Mouse (Mus musculus) neural tube, embryonic 10.5 days (tissue): Measurements from ENCODE around the gene Ranbp10.

Experiments used
- DNase-seq: peaks from one replicate; pipeline ENCODE4 v3.0.0-alpha.2; 2017; ENCODE audit warnings: low spot score; ENCODE audit errors: extremely low spot score

Gene Ranbp10

GRCm38 (mm10) chr8:105826861-105827848 lies at the start of gene Ranbp10, which contains the start of gene Tsnaxip1:
Gene Ranbp10, minus strand, starts transcription at chr8:105827350.
Gene Tsnaxip1, plus strand, starts transcription at chr8:105827731.
- DNase-seq, result peak; percentile 96

GRCm38 (mm10) chr8:105874301-105874700 lies 47.2 kb upstream of the Ranbp10 start:
- no peak for DNase-seq

GRCm38 (mm10) chr8:105866364-105867029 lies 39.3 kb upstream of the Ranbp10 start:
- no peak for DNase-seq

GRCm38 (mm10) chr8:105861951-105862350 lies 34.8 kb upstream of the Ranbp10 start:
- DNase-seq, result no peak

- DNase-seq, result peak; percentile 93
Measured at GRCm38 (mm10) chr8:105860143-105860981, 33.2 kb upstream of the Ranbp10 start, which contains the start of gene Nutf2. Gene Nutf2, plus strand, starts transcription at chr8:105860580.

GRCm38 (mm10) chr8:105859314-105859713 lies 32.2 kb upstream of the Ranbp10 start:
- DNase-seq, result no peak

- DNase-seq, result no peak
Measured at GRCm38 (mm10) chr8:105858495-105858894, 31.3 kb upstream of the Ranbp10 start.

- DNase-seq, result no peak
Measured at GRCm38 (mm10) chr8:105856168-105856835, 29.2 kb upstream of the Ranbp10 start.

GRCm38 (mm10) chr8:105855248-105856167 lies 28.4 kb upstream of the Ranbp10 start:
- no peak for DNase-seq

GRCm38 (mm10) chr8:105854715-105855216 lies 27.6 kb upstream of the Ranbp10 start, which contains the start of gene Thap11:
Gene Thap11, plus strand, starts transcription at chr8:105855132.
- DNase-seq, result peak; percentile 95

GRCm38 (mm10) chr8:105854303-105854702 lies 27.2 kb upstream of the Ranbp10 start:
- no peak for DNase-seq

GRCm38 (mm10) chr8:105853178-105853577 lies 26.0 kb upstream of the Ranbp10 start, which contains the start of gene Cenpt:
Gene Cenpt, minus strand, starts transcription at chr8:105853278.
- no peak for DNase-seq

GRCm38 (mm10) chr8:105852146-105852729 lies 25.1 kb upstream of the Ranbp10 start:
- DNase-seq, result peak; percentile 20

GRCm38 (mm10) chr8:105851651-105852143 lies 24.5 kb upstream of the Ranbp10 start:
- peak; percentile 88 for DNase-seq

GRCm38 (mm10) chr8:105850611-105851010 lies 23.5 kb upstream of the Ranbp10 start:
- no peak for DNase-seq

GRCm38 (mm10) chr8:105850014-105850413 lies 22.9 kb upstream of the Ranbp10 start:
- DNase-seq, result no peak

GRCm38 (mm10) chr8:105846678-105847077 lies 19.5 kb upstream of the Ranbp10 start:
- no peak for DNase-seq

GRCm38 (mm10) chr8:105839209-105839608 lies 12.1 kb upstream of the Ranbp10 start:
- DNase-seq, result no peak

- DNase-seq, result no peak
Measured at GRCm38 (mm10) chr8:105836991-105837390, 9.8 kb upstream of the Ranbp10 start.
